Comparison of ENCODE assay signal across 33 mouse cellular contexts in genomic region chr12:13342535-13342934, GRCm38 (mm10).
A peak's percentile ranks its signal among the peaks of the same experiment; 100 is the strongest.
DNase-seq lines count a peak whose midpoint lies in the region; ATAC-seq and TF ChIP-seq lines count a peak whose summit lies in the region.
"Had no signal": no experiment of that assay in that cellular context is flagged by ENCODE, and none has a peak within 500 bp of the region (broad histone marks: within the 10 kb centered on the region; RNA-seq: fewer than 3 reads in every experiment).

No protein-coding gene starts in this region.

- no peak overlapping the region for H3K4me2 ChIP-seq in kidney, embryonic 14.5 days (replicated peaks; ENCODE audit: low read depth, low read length)
- H3K4me2 ChIP-seq in lung, embryonic 14.5 days: no peak overlapping the region
- no peak overlapping the region for H3K4me2 ChIP-seq in lung, postnatal 0 days (replicated peaks; ENCODE audit: low read depth, low read length)
- H3K4me2 ChIP-seq: embryonic facial prominence, embryonic 13.5 days; forebrain, embryonic 13.5 days; heart, embryonic 11.5 days; hindbrain, embryonic 14.5 days had no signal

- peaks cover 10% of the 10 kb centered on the region; the same call in 1 of the 2 replicates for H3K36me3 ChIP-seq in kidney, embryonic 14.5 days (ENCODE audit: control insufficient read depth, insufficient read depth, low read length)
- peaks cover 10% of the 10 kb centered on the region; the same call in 1 of the 2 replicates for H3K36me3 ChIP-seq in lung, embryonic 14.5 days (ENCODE audit: insufficient read depth)
- H3K36me3 ChIP-seq in lung, postnatal 0 days (ENCODE audit: insufficient read depth, low read length): no peaks in the 10 kb centered on the region

- no peak overlapping the region for H3K4me3 ChIP-seq in kidney, embryonic 14.5 days (ENCODE audit: low read length)
- H3K4me3 ChIP-seq in lung, embryonic 14.5 days (ENCODE audit: low read depth, low read length): no peak overlapping the region
- H3K4me3 ChIP-seq in lung, postnatal 0 days (ENCODE audit: low read depth, low read length): no peak overlapping the region
- H3K4me3 ChIP-seq: embryonic facial prominence, embryonic 10.5 days; embryonic facial prominence, embryonic 13.5 days; erythroblast, embryonic 14.5 days; forebrain, embryonic 10.5 days; forebrain, embryonic 13.5 days; gastrocnemius, adult 2 months; hindbrain, embryonic 10.5 days had no signal

- intact Hi-C loops in heart, postnatal 14 days (cut with DNase I): no loop called here

- ATAC-seq in kidney, embryonic 14.5 days (ENCODE audit: low FRiP score, low TSS enrichment): peak; percentile 49; the same call in 1 of the 2 replicates
- ATAC-seq in lung, embryonic 14.5 days (ENCODE audit: insufficient read depth): no peak
- peak; percentile 94 for ATAC-seq in lung, postnatal 0 days
- ATAC-seq: activated CD4-positive, CD25-positive, alpha-beta regulatory T cell, adult 4 months; forebrain, embryonic 13.5 days; forebrain, embryonic 16.5 days; hindbrain, postnatal 0 days had no signal

- no peak overlapping the region for H3K27ac ChIP-seq in kidney, embryonic 14.5 days (ENCODE audit: low read depth, low read length)
- H3K27ac ChIP-seq in lung, embryonic 14.5 days (ENCODE audit: low read depth): no peak overlapping the region
- no peak overlapping the region for H3K27ac ChIP-seq in lung, postnatal 0 days (ENCODE audit: low read length)
- H3K27ac ChIP-seq: embryonic facial prominence, embryonic 10.5 days; embryonic facial prominence, embryonic 13.5 days; forebrain, embryonic 10.5 days; forebrain, embryonic 13.5 days; gastrocnemius, adult 2 months; hindbrain, embryonic 10.5 days; hindbrain, embryonic 14.5 days; hindbrain, postnatal 0 days had no signal

- no peaks in the 10 kb centered on the region for H3K27me3 ChIP-seq in kidney, embryonic 14.5 days (ENCODE audit: control insufficient read depth, insufficient read depth, low read length)
- no peaks in the 10 kb centered on the region for H3K27me3 ChIP-seq in lung, embryonic 14.5 days (ENCODE audit: insufficient read depth, low read length)
- no peaks in the 10 kb centered on the region for H3K27me3 ChIP-seq in lung, postnatal 0 days (replicated peaks; ENCODE audit: insufficient read depth, low read length)
- H3K27me3 ChIP-seq: CH12.LX; embryonic facial prominence, embryonic 13.5 days; forebrain, embryonic 13.5 days had no signal

- 65% methylated on average over 5 of the region's 5 CpGs for WGBS in kidney, embryonic 14.5 days
- WGBS in lung, embryonic 14.5 days: 51% methylated on average over 5 of the region's 5 CpGs
- 46% methylated on average over 5 of the region's 5 CpGs for WGBS in lung, postnatal 0 days

- TF ChIP-seq EP300 in lung, postnatal 0 days (IDR thresholded peaks at IDR 0.05): peak; percentile 72

- TF ChIP-seq CTCF in lung, embryonic 14.5 days (IDR thresholded peaks at IDR 0.05; ENCODE audit: low read depth): no peak
- TF ChIP-seq CTCF in lung, postnatal 0 days (IDR thresholded peaks at IDR 0.05): no peak

- no peaks in the 10 kb centered on the region for H3K9me3 ChIP-seq in kidney, embryonic 14.5 days (ENCODE audit: control insufficient read depth, low read length)
- no peaks in the 10 kb centered on the region for H3K9me3 ChIP-seq in lung, embryonic 14.5 days (ENCODE audit: low read depth, low read length)
- H3K9me3 ChIP-seq in lung, postnatal 0 days (ENCODE audit: low read length): no peaks in the 10 kb centered on the region
- H3K9me3 ChIP-seq: embryonic facial prominence, embryonic 10.5 days; embryonic facial prominence, embryonic 13.5 days; forebrain, embryonic 10.5 days; forebrain, embryonic 13.5 days; G1E; hindbrain, embryonic 10.5 days had no signal

- H3K9ac ChIP-seq in kidney, embryonic 14.5 days (ENCODE audit: low read depth, low read length): no peak overlapping the region
- no peak overlapping the region for H3K9ac ChIP-seq in lung, embryonic 14.5 days
- H3K9ac ChIP-seq in lung, postnatal 0 days (replicated peaks; ENCODE audit: low read depth): no peak overlapping the region
- H3K9ac ChIP-seq: embryonic facial prominence, embryonic 13.5 days; forebrain, embryonic 13.5 days; hindbrain, embryonic 14.5 days had no signal

- H3K4me1 ChIP-seq in kidney, embryonic 14.5 days (ENCODE audit: control insufficient read depth, insufficient read depth, low read length): no peaks in the 10 kb centered on the region
- no peaks in the 10 kb centered on the region for H3K4me1 ChIP-seq in lung, embryonic 14.5 days (ENCODE audit: insufficient read depth)
- no peaks in the 10 kb centered on the region for H3K4me1 ChIP-seq in lung, postnatal 0 days (ENCODE audit: insufficient read depth, low read depth, low read length)
- H3K4me1 ChIP-seq: embryonic facial prominence, embryonic 10.5 days; embryonic facial prominence, embryonic 13.5 days; forebrain, embryonic 10.5 days; forebrain, embryonic 13.5 days; hindbrain, embryonic 10.5 days had no signal

- DNase-seq in kidney, adult 11 months: no peak
- peak; percentile 55 for DNase-seq in lung, embryonic 14.5 days
- no peak for DNase-seq in lung, postnatal 4 days
- DNase-seq in lung, postnatal 0 days (ENCODE audit: low spot score): peak; percentile 78
- peak; percentile 6 for DNase-seq in lung, postnatal 25 days (ENCODE audit: low spot score)
- DNase-seq in Muller cell, postnatal 12 days (ENCODE audit: inconsistent ontology term): no peak
- DNase-seq in heart, postnatal 14 days: no peak
- DNase-seq: adrenal gland, adult 8-10 months; adrenal gland, postnatal 25 days; B cell, adult 2 months; cerebellum, adult 11-12 months; cerebellum, adult 8-10 months; cerebellum, postnatal 10 days; cerebellum, postnatal 36 days; embryo, embryonic 11 days; gastrocnemius, adult 2 months; gastrocnemius, postnatal 14 days; heart, adult 11 months; heart, postnatal 36 days had no signal

Comparison
In these comparisons a context has a peak if more than half of its experiments do, and no peak if none do; other contexts are left out.
1. DNase-seq: peak in lung, embryonic 14.5 days (single experiment), lung, postnatal 0 days (single experiment) and lung, postnatal 25 days (single experiment); none in kidney, adult 11 months (single experiment), lung, postnatal 4 days (0 of 2), Muller cell, postnatal 12 days (single experiment) and heart, postnatal 14 days (0 of 2).